Mouse (Mus musculus) ZHBTc4 (cell line): ENCODE measurements at regions not wholly inside any gene's neighbourhood (a gene's known extent, or its start where the extent isn't known, plus 50 kb on each side); places are given as distances from the start of the nearest gene placed in this dataset.

Experiments used
- DNase-seq: peaks from one replicate; pipeline ENCODE4 v3.0.0-alpha.2; 2011; ENCODE audit warnings: low read depth, low spot score

GRCm38 (mm10) chr3:51019650-51020346 lies 204.4 kb upstream of the Noct start:
- no peak for DNase-seq

GRCm38 (mm10) chr3:51024655-51025054 lies 199.6 kb upstream of the Noct start:
- DNase-seq, result no peak

- DNase-seq, result no peak
Observed at GRCm38 (mm10) chr3:51031821-51032220, 192.4 kb upstream of the Noct start.

GRCm38 (mm10) chr3:51033292-51033691 lies 191.0 kb upstream of the Noct start:
- DNase-seq, result no peak

GRCm38 (mm10) chr3:51036700-51037306 lies 187.4 kb upstream of the Noct start:
- no peak for DNase-seq

GRCm38 (mm10) chr3:51042223-51042846 lies 181.9 kb upstream of the Noct start:
- DNase-seq, result no peak

GRCm38 (mm10) chr3:51048739-51049138 lies 175.5 kb upstream of the Noct start:
- no peak for DNase-seq

GRCm38 (mm10) chr3:51050156-51050555 lies 174.1 kb upstream of the Noct start:
- peak; percentile 46 for DNase-seq

- DNase-seq, result no peak
Observed at GRCm38 (mm10) chr3:51055004-51055403, 169.2 kb upstream of the Noct start.

GRCm38 (mm10) chr3:51064201-51064600 lies 160.0 kb upstream of the Noct start:
- no peak for DNase-seq

GRCm38 (mm10) chr3:51066373-51066772 lies 157.9 kb upstream of the Noct start:
- DNase-seq, result no peak

GRCm38 (mm10) chr3:51072417-51072816 lies 151.8 kb upstream of the Noct start:
- no peak for DNase-seq

GRCm38 (mm10) chr3:51073003-51073679 lies 151.1 kb upstream of the Noct start:
- DNase-seq, result no peak

GRCm38 (mm10) chr3:51073743-51074319 lies 150.4 kb upstream of the Noct start:
- DNase-seq, result no peak

- no peak for DNase-seq
Observed at GRCm38 (mm10) chr3:51075219-51075920, 148.9 kb upstream of the Noct start.

- DNase-seq, result no peak
Observed at GRCm38 (mm10) chr3:51078459-51078858, 145.8 kb upstream of the Noct start.

GRCm38 (mm10) chr3:51080415-51080814 lies 143.8 kb upstream of the Noct start:
- DNase-seq, result no peak

- DNase-seq, result no peak
Observed at GRCm38 (mm10) chr3:51080855-51081254, 143.4 kb upstream of the Noct start.

- DNase-seq, result no peak
Observed at GRCm38 (mm10) chr3:51082831-51083575, 141.2 kb upstream of the Noct start.

GRCm38 (mm10) chr3:51083583-51083982 lies 140.7 kb upstream of the Noct start:
- DNase-seq, result no peak

GRCm38 (mm10) chr3:51086441-51086849 lies 137.8 kb upstream of the Noct start:
- DNase-seq, result peak; percentile 61
